ENCODE assay signal across 8 mouse cellular contexts in genomic region chr7:145252715-145253476, GRCm38 (mm10). TPM values are rescaled to one million over a fixed set of nuclear protein-coding genes. Genes with fewer than 3 reads are reported as not detected.
A peak's percentile ranks its signal among the peaks of the same experiment; 100 is the strongest.
DNase-seq lines count a peak whose midpoint lies in the region; ATAC-seq lines count a peak whose summit lies in the region.

No protein-coding gene starts in this region.

- H3K27ac ChIP-seq in embryonic facial prominence, embryonic 11.5 days (replicated peaks; ENCODE audit: low read depth, low read length): no peak overlapping the region
- no peak overlapping the region for H3K27ac ChIP-seq in heart, embryonic 12.5 days (ENCODE audit: poor library complexity, severe bottlenecking)
- H3K27ac ChIP-seq in liver, embryonic 11.5 days (ENCODE audit: low read depth, low read length): no peak overlapping the region
- H3K27ac ChIP-seq in neural tube, embryonic 11.5 days (ENCODE audit: low read depth, low read length): no peak overlapping the region
- no peak overlapping the region for H3K27ac ChIP-seq in stomach, embryonic 15.5 days

- H3K4me3 ChIP-seq in embryonic facial prominence, embryonic 11.5 days (ENCODE audit: low read depth, low read length): no peak overlapping the region
- H3K4me3 ChIP-seq in heart, embryonic 12.5 days: no peak overlapping the region
- no peak overlapping the region for H3K4me3 ChIP-seq in liver, embryonic 11.5 days (ENCODE audit: low read depth, low read length)
- H3K4me3 ChIP-seq in neural tube, embryonic 11.5 days (ENCODE audit: low read depth, low read length): no peak overlapping the region
- no peak overlapping the region for H3K4me3 ChIP-seq in stomach, embryonic 15.5 days (replicated peaks)

- H3K36me3 ChIP-seq in embryonic facial prominence, embryonic 11.5 days (replicated peaks; ENCODE audit: control insufficient read depth, insufficient read depth, low read depth, low read length): no peaks in the 10 kb centered on the region
- peaks cover 26% of the 10 kb centered on the region for H3K36me3 ChIP-seq in heart, embryonic 12.5 days
- no peaks in the 10 kb centered on the region; the same call in 1 of the 2 replicates for H3K36me3 ChIP-seq in liver, embryonic 11.5 days (ENCODE audit: control insufficient read depth, insufficient read depth, low read length)
- no peaks in the 10 kb centered on the region for H3K36me3 ChIP-seq in neural tube, embryonic 11.5 days (ENCODE audit: control insufficient read depth, insufficient read depth, low read length)
- H3K36me3 ChIP-seq in stomach, embryonic 15.5 days: peaks cover 7% of the 10 kb centered on the region; the same call in 1 of the 2 replicates

- H3K9ac ChIP-seq in embryonic facial prominence, embryonic 11.5 days (replicated peaks; ENCODE audit: low read length): no peak overlapping the region
- 0 out of 2 replicates have a peak overlapping the region, but pooled peaks have one; percentile 38 for H3K9ac ChIP-seq in heart, embryonic 12.5 days
- H3K9ac ChIP-seq in liver, embryonic 11.5 days (ENCODE audit: low read depth, low read length): no peak overlapping the region
- no peak overlapping the region for H3K9ac ChIP-seq in neural tube, embryonic 11.5 days (ENCODE audit: low read length)
- H3K9ac ChIP-seq in stomach, embryonic 15.5 days: no peak overlapping the region

- ATAC-seq in embryonic facial prominence, embryonic 11.5 days (replicated peaks; ENCODE audit: insufficient number of reproducible peaks, low FRiP score, low TSS enrichment, low read depth): 0 out of 2 replicates have a peak, but pooled peaks have one; percentile 41
- ATAC-seq in heart, embryonic 12.5 days (ENCODE audit: insufficient number of reproducible peaks, low FRiP score): peak; percentile 43; the same call in 1 of the 2 replicates
- peak; percentile 57 for ATAC-seq in liver, embryonic 11.5 days (replicated peaks; ENCODE audit: low FRiP score)
- peak; percentile 75; the same call in 1 of the 2 replicates for ATAC-seq in neural tube, embryonic 11.5 days (ENCODE audit: insufficient read depth, low FRiP score, low TSS enrichment)
- ATAC-seq in stomach, embryonic 15.5 days (ENCODE audit: insufficient read depth, low FRiP score, low read depth): peak; percentile 44; the same call in 1 of the 2 replicates

- H3K4me2 ChIP-seq in embryonic facial prominence, embryonic 11.5 days (ENCODE audit: low read depth, low read length): no peak overlapping the region
- no peak overlapping the region for H3K4me2 ChIP-seq in heart, embryonic 12.5 days
- H3K4me2 ChIP-seq in liver, embryonic 11.5 days: no peak overlapping the region
- no peak overlapping the region for H3K4me2 ChIP-seq in neural tube, embryonic 11.5 days (ENCODE audit: low read depth)
- no peak overlapping the region for H3K4me2 ChIP-seq in stomach, embryonic 15.5 days

- H3K9me3 ChIP-seq in embryonic facial prominence, embryonic 11.5 days (replicated peaks; ENCODE audit: control insufficient read depth, low read length): no peaks in the 10 kb centered on the region
- no peaks in the 10 kb centered on the region for H3K9me3 ChIP-seq in heart, embryonic 12.5 days (replicated peaks)
- no peaks in the 10 kb centered on the region for H3K9me3 ChIP-seq in liver, embryonic 11.5 days (ENCODE audit: control insufficient read depth, low read length)
- no peaks in the 10 kb centered on the region for H3K9me3 ChIP-seq in neural tube, embryonic 11.5 days (ENCODE audit: control insufficient read depth, low read length)
- no peaks in the 10 kb centered on the region for H3K9me3 ChIP-seq in stomach, embryonic 15.5 days

- 28% methylated on average over 8 of the region's 8 CpGs for WGBS in embryonic facial prominence, embryonic 11.5 days
- WGBS in heart, embryonic 12.5 days: 24% methylated on average over 8 of the region's 8 CpGs
- WGBS in liver, embryonic 11.5 days: 21% methylated on average over 8 of the region's 8 CpGs
- WGBS in neural tube, embryonic 11.5 days: 30% methylated on average over 8 of the region's 8 CpGs
- WGBS in stomach, embryonic 15.5 days: 26% methylated on average over 8 of the region's 8 CpGs

- DNase-seq in 3134 (ENCODE audit: extremely low read depth, insufficient read length, low spot score): peak; percentile 61
- peak; percentile 91 for DNase-seq in adrenal gland, postnatal 10 days
- DNase-seq in embryonic facial prominence, embryonic 11.5 days (ENCODE audit: low spot score): peak; percentile 90
- DNase-seq in kidney, postnatal 10 days: peak; percentile 92
- peak; percentile 72 for DNase-seq in liver, embryonic 11.5 days (ENCODE audit: low spot score)
- DNase-seq in neural tube, embryonic 11.5 days (ENCODE audit: low spot score): peak; percentile 86

- H3K4me1 ChIP-seq in embryonic facial prominence, embryonic 11.5 days (ENCODE audit: control insufficient read depth, insufficient read depth, low read length): no peaks in the 10 kb centered on the region
- H3K4me1 ChIP-seq in heart, embryonic 12.5 days (replicated peaks): peaks cover 8% of the 10 kb centered on the region
- peaks cover 11% of the 10 kb centered on the region for H3K4me1 ChIP-seq in liver, embryonic 11.5 days (replicated peaks; ENCODE audit: control insufficient read depth, insufficient read depth, low read length)
- H3K4me1 ChIP-seq in neural tube, embryonic 11.5 days (ENCODE audit: control insufficient read depth, insufficient read depth, low read length): no peaks in the 10 kb centered on the region
- H3K4me1 ChIP-seq in stomach, embryonic 15.5 days: no peaks in the 10 kb centered on the region; the same call in 1 of the 2 replicates

- H3K27me3 ChIP-seq in embryonic facial prominence, embryonic 11.5 days (ENCODE audit: control insufficient read depth, insufficient read depth, low read length): no peaks in the 10 kb centered on the region
- no peaks in the 10 kb centered on the region for H3K27me3 ChIP-seq in heart, embryonic 12.5 days (replicated peaks)
- no peaks in the 10 kb centered on the region for H3K27me3 ChIP-seq in liver, embryonic 11.5 days (replicated peaks; ENCODE audit: control insufficient read depth, insufficient read depth, low read length)
- H3K27me3 ChIP-seq in neural tube, embryonic 11.5 days (ENCODE audit: control insufficient read depth, insufficient read depth, low read length): no peaks in the 10 kb centered on the region
- no peaks in the 10 kb centered on the region for H3K27me3 ChIP-seq in stomach, embryonic 15.5 days (replicated peaks)

RNA-seq across cellular contexts. Expression of gene Tpcn2, which starts 30.9 kb away (rescaled TPM):
- 10 to 100 TPM; 12.4 to 18.4 TPM for total RNA-seq in adrenal gland, postnatal 10 days (2021)
- 2.2 and 4.0 TPM in 2 replicates for polyA plus RNA-seq in embryonic facial prominence, embryonic 11.5 days (2014; fragmentation: Nextera tagmentation; extraction: Ambion mirVana)
- 6.4 and 7.3 TPM in 2 replicates for polyA plus RNA-seq in heart, embryonic 12.5 days (2016; fragmentation: Nextera tagmentation; extraction: Ambion mirVana)
- polyA plus RNA-seq in liver, embryonic 11.5 days (2014; fragmentation: Nextera tagmentation; extraction: Ambion mirVana): 2.3 and 2.4 TPM in 2 replicates
- polyA plus RNA-seq in neural tube, embryonic 11.5 days (2014; fragmentation: Nextera tagmentation; extraction: Ambion mirVana): 1.8 and 2.4 TPM in 2 replicates
- polyA plus RNA-seq in stomach, embryonic 15.5 days (2015; fragmentation: Nextera tagmentation; extraction: Ambion mirVana): 9.1 and 10.3 TPM in 2 replicates

RNA-seq across cellular contexts. Expression of gene 1810010D01Rik, which starts 45.0 kb away (rescaled TPM):
- total RNA-seq in adrenal gland, postnatal 10 days (2021): under 1 TPM in 1 of 2 experiments, not detected in 1; 0.58 TPM
- 0.84 TPM in 1 of 2 replicates, not detected in the other for polyA plus RNA-seq in embryonic facial prominence, embryonic 11.5 days (2014; fragmentation: Nextera tagmentation; extraction: Ambion mirVana)
- 0.30 and 0.36 TPM in 2 replicates for polyA plus RNA-seq in heart, embryonic 12.5 days (2016; fragmentation: Nextera tagmentation; extraction: Ambion mirVana)
- 0.29 and 0.67 TPM in 2 replicates for polyA plus RNA-seq in liver, embryonic 11.5 days (2014; fragmentation: Nextera tagmentation; extraction: Ambion mirVana)
- not detected in 2 replicates for polyA plus RNA-seq in neural tube, embryonic 11.5 days (2014; fragmentation: Nextera tagmentation; extraction: Ambion mirVana)
- 0.94 and 0.95 TPM in 2 replicates for polyA plus RNA-seq in stomach, embryonic 15.5 days (2015; fragmentation: Nextera tagmentation; extraction: Ambion mirVana)

RNA-seq across cellular contexts. Expression of gene Mrgprf, which starts 47.7 kb away (rescaled TPM):
- total RNA-seq in adrenal gland, postnatal 10 days (2021): 1 to 10 TPM; 4.3 to 4.6 TPM
- polyA plus RNA-seq in embryonic facial prominence, embryonic 11.5 days (2014; fragmentation: Nextera tagmentation; extraction: Ambion mirVana): 0.10 and 0.20 TPM in 2 replicates
- polyA plus RNA-seq in heart, embryonic 12.5 days (2016; fragmentation: Nextera tagmentation; extraction: Ambion mirVana): 0.13 and 0.26 TPM in 2 replicates
- polyA plus RNA-seq in liver, embryonic 11.5 days (2014; fragmentation: Nextera tagmentation; extraction: Ambion mirVana): 0.08 TPM in 1 of 2 replicates, not detected in the other
- polyA plus RNA-seq in neural tube, embryonic 11.5 days (2014; fragmentation: Nextera tagmentation; extraction: Ambion mirVana): not detected in 2 replicates
- 2.8 and 4.5 TPM in 2 replicates for polyA plus RNA-seq in stomach, embryonic 15.5 days (2015; fragmentation: Nextera tagmentation; extraction: Ambion mirVana)
